In genomic region chr5:23214646-23215045, GRCm38 (mm10) we compare ENCODE assay signal across 20 mouse cellular contexts.
DNase-seq lines count a peak whose midpoint lies in the region; ATAC-seq and TF ChIP-seq lines count a peak whose summit lies in the region.
"Had no signal": no experiment of that assay in that cellular context is flagged by ENCODE, and none has a peak within 500 bp of the region (broad histone marks: within the 10 kb centered on the region; RNA-seq: fewer than 3 reads in every experiment).

No protein-coding gene starts in this region.

- CTCF ChIA-PET in Patski (lab: Charles Lee) = no interaction called here

- no peaks in the 10 kb centered on the region for H3K27me3 ChIP-seq in Patski
- H3K27me3 ChIP-seq: embryonic facial prominence, embryonic 13.5 days; embryonic facial prominence, embryonic 15.5 days; forebrain, embryonic 12.5 days had no signal

- no peak for TF ChIP-seq CTCF in Patski (IDR thresholded peaks at IDR 0.05)

- in situ Hi-C loops in Patski (cut with MboI; ENCODE audit: low pct_unique_long_range_greater_than_20kb) = no loop called here

- DNase-seq in 3134 (ENCODE audit: extremely low read depth, insufficient read length, low spot score) (peak; percentile 47), 3T3-L1 (ENCODE audit: low read depth, low spot score) (peak; percentile 62), Patski (ENCODE audit: low read depth, low spot score) (peak; percentile 15)
- DNase-seq in spleen, postnatal 4 days (ENCODE audit: low spot score in 2 of 2) = no peak
- no peak for DNase-seq in lung, postnatal 10 days
- DNase-seq: adrenal gland, adult 2 months; adrenal gland, postnatal 10 days; adrenal gland, postnatal 25 days; cerebellum, adult 11 months; cerebellum, adult 18-20 months; cerebellum, adult 8-10 months; cerebellum, adult 9-11 months; cerebellum, postnatal 14 days; cerebellum, postnatal 36 days; embryo, embryonic 11 days had no signal

- POLR2A ChIA-PET in Patski (lab: Charles Lee) = no interaction called here

- ATAC-seq in Patski = peak; percentile 35
- ATAC-seq: forebrain, embryonic 14.5 days; forebrain, embryonic 16.5 days had no signal

Comparison
In these comparisons a context has a peak if more than half of its experiments do, and no peak if none do; other contexts are left out.
1. DNase-seq: peak in 3134 (single experiment), 3T3-L1 (single experiment) and Patski (single experiment); none in spleen, postnatal 4 days (0 of 2) and lung, postnatal 10 days (single experiment).